Mouse (Mus musculus) liver, embryonic 16.5 days (tissue): ENCODE results near the gene Tmem132a. TPM values are rescaled to one million over a fixed set of nuclear protein-coding genes. Genes with fewer than 3 reads are reported as not detected.

Experiments
- ATAC-seq: fragments of 200-750 bp; cut with Nextera tagmentation; 2 replicates; pipeline ENCODE4 v1.8.0; 2017; ENCODE audit warnings: low read depth, mild to moderate bottlenecking, moderate number of reproducible peaks, moderate library complexity
- H3K27ac ChIP-seq: fragments of 300-500 bp; sonication (generic); 2 replicates; pipeline ENCODE4 v1.5.1; 2014; ENCODE audit warnings: mild to moderate bottlenecking, low read length
- H3K27me3 ChIP-seq: fragments of 300-500 bp; sonication (generic); 2 replicates; pipeline ENCODE4 v1.6.1; 2014; ENCODE audit warnings: low read depth, low read length, mixed read lengths; ENCODE audit not compliant: control insufficient read depth, insufficient read depth
- H3K36me3 ChIP-seq: fragments of 300-500 bp; sonication (generic); 2 replicates; pipeline ENCODE4 v1.6.1; 2014; ENCODE audit warnings: mild to moderate bottlenecking; ENCODE audit not compliant: control insufficient read depth, insufficient read depth
- H3K4me1 ChIP-seq: fragments of 300-500 bp; sonication (generic); 2 replicates; pipeline ENCODE4 v1.6.1; 2014; ENCODE audit warnings: low read depth, low read length, mixed read lengths; ENCODE audit not compliant: control insufficient read depth
- H3K4me2 ChIP-seq: fragments of 300-500 bp; sonication (generic); 2 replicates; pipeline ENCODE4 v1.6.1; 2014; ENCODE audit warnings: low read depth, low read length, mixed read lengths
- H3K4me3 ChIP-seq: fragments of 300-500 bp; sonication (generic); 2 replicates; pipeline ENCODE4 v1.5.1; 2014; ENCODE audit warnings: low read depth, mild to moderate bottlenecking, low read length
- H3K9ac ChIP-seq: fragments of 300-500 bp; sonication (generic); 2 replicates; pipeline ENCODE4 v1.6.1; 2014; ENCODE audit warnings: low read depth, low read length
- H3K9me3 ChIP-seq: fragments of 300-500 bp; sonication (generic); replicated peaks from 2 replicates; pipeline ENCODE4 v1.6.1; 2016; ENCODE audit warnings: low read length; ENCODE audit not compliant: control insufficient read depth
- WGBS: fragments of 180-500 bp; shearing (Covaris S2); extraction: QIAGEN DNeasy Blood & Tissue Kit; methylation state at CpG from one replicate; pipeline ENCODE4 v1.1.7; 2014; ENCODE audit not compliant: insufficient replicate concordance; 5-methylcytosine and 5-hydroxymethylcytosine counted together
- polyA plus RNA-seq: library from polyadenylated mRNA; unstranded; fragments of >200 nt; fragmentation: Nextera tagmentation; extraction: Ambion mirVana; gene quantifications from 2 replicates; pipeline ENCODE4 v1.2.1, GENCODE M21; 2015

Tmem132a gene
- polyA plus RNA-seq, 1 experiment from 2014 or later = 3.1 TPM

- 71% methylated on average over 7 of the region's 7 CpGs for WGBS
- no peaks in the 10 kb centered on the region for H3K9me3 ChIP-seq
- H3K9ac ChIP-seq = no peak overlapping the region
- H3K27me3 ChIP-seq = no peaks in the 10 kb centered on the region
- no peak overlapping the region for H3K4me2 ChIP-seq
- peaks cover 45% of the 10 kb centered on the region for H3K36me3 ChIP-seq
- peak; percentile 27; the same call in 1 of the 2 replicates for ATAC-seq
- H3K4me3 ChIP-seq = no peak overlapping the region
- no peaks in the 10 kb centered on the region; the same call in 1 of the 2 replicates for H3K4me1 ChIP-seq
- H3K27ac ChIP-seq = no peak overlapping the region
These were observed 35.4 kb upstream of the Tmem132a start for GRCm38 (mm10) chr19:10904927-10905727.

- no peaks in the 10 kb centered on the region; the same call in 1 of the 2 replicates for H3K4me1 ChIP-seq
- WGBS = 72% methylated on average over 5 of the region's 5 CpGs
- no peak overlapping the region for H3K27ac ChIP-seq
- H3K36me3 ChIP-seq = peaks cover 51% of the 10 kb centered on the region
- no peak overlapping the region for H3K4me2 ChIP-seq
- H3K9ac ChIP-seq = no peak overlapping the region
- no peak overlapping the region for H3K4me3 ChIP-seq
- ATAC-seq = no peak
- no peaks in the 10 kb centered on the region for H3K27me3 ChIP-seq
- H3K9me3 ChIP-seq = no peaks in the 10 kb centered on the region
These were observed 34.8 kb upstream of the Tmem132a start for GRCm38 (mm10) chr19:10904512-10904911.

DNA sequence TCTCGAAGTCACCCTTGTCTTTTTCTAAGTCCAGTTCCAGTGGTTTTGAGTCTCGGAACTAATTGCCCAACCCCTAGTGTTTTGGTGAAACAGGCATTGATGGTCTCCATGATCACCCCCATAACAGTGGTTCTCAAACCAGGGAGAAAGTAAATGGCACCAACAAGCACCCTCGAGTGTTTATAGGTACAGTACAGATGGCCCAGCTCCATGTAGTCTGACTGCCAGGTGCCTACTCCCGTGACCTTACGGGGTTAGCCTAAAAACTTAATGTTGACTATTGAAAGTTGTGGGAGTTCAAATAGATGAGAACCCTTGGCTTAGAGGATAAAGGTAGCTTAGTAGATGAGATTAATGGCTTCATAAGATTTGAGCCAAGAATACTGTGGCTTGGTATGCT is 31.3 kb upstream of the Tmem132a start:
- Histone ChIP-seq H3K4me2 (no peak overlapping the region), H3K9me3 (no peaks in the 10 kb centered on the region), H3K4me1 (peaks cover 10% of the 10 kb centered on the region), H3K27ac (no peak overlapping the region), H3K4me3 (no peak overlapping the region), H3K27me3 (no peaks in the 10 kb centered on the region), H3K9ac (no peak overlapping the region), H3K36me3 (peaks cover 52% of the 10 kb centered on the region)
- WGBS = 75% methylated on average over 5 of the region's 5 CpGs
- no peak for ATAC-seq

- no peak for ATAC-seq
- H3K4me2 ChIP-seq = no peak overlapping the region
- no peak overlapping the region for H3K9ac ChIP-seq
- peaks cover 48% of the 10 kb centered on the region for H3K36me3 ChIP-seq
- no peaks in the 10 kb centered on the region for H3K27me3 ChIP-seq
- H3K27ac ChIP-seq = no peak overlapping the region
- WGBS = 79% methylated on average over 6 of the region's 6 CpGs
- H3K4me1 ChIP-seq = peaks cover 10% of the 10 kb centered on the region
- no peak overlapping the region for H3K4me3 ChIP-seq
- no peaks in the 10 kb centered on the region for H3K9me3 ChIP-seq
These were observed 30.6 kb upstream of the Tmem132a start for GRCm38 (mm10) chr19:10900315-10900714.

GRCm38 (mm10) chr19:10897491-10897890 is 27.8 kb upstream of the Tmem132a start:
- Histone ChIP-seq H3K27ac (no peak overlapping the region), H3K9me3 (no peaks in the 10 kb centered on the region), H3K36me3 (peaks cover 29% of the 10 kb centered on the region), H3K9ac (no peak overlapping the region), H3K27me3 (no peaks in the 10 kb centered on the region), H3K4me1 (peaks cover 13% of the 10 kb centered on the region), H3K4me3 (no peak overlapping the region), H3K4me2 (no peak overlapping the region)
- ATAC-seq = no peak
- 73% methylated on average over 8 of the region's 8 CpGs for WGBS

- Histone ChIP-seq H3K4me2 (peak overlapping the region; percentile 80), H3K9ac (peak overlapping the region; percentile 82), H3K9me3 (no peaks in the 10 kb centered on the region), H3K4me1 (peaks cover 13% of the 10 kb centered on the region), H3K27ac (no peak overlapping the region), H3K4me3 (peak overlapping the region; percentile 84; the same call in 1 of the 2 replicates), H3K36me3 (peaks cover 22% of the 10 kb centered on the region), H3K27me3 (no peaks in the 10 kb centered on the region)
- WGBS = 59% methylated on average over 7 of the region's 7 CpGs
- ATAC-seq = no peak
These were observed 27.1 kb upstream of the Tmem132a start for GRCm38 (mm10) chr19:10896849-10897248.

GRCm38 (mm10) chr19:10895708-10896107 is 26.0 kb upstream of the Tmem132a start:
- WGBS = 1% methylated on average over 16 of the region's 16 CpGs
- no peak for ATAC-seq

GRCm38 (mm10) chr19:10895016-10895528 is 25.3 kb upstream of the Tmem132a start, which contains the start of gene Prpf19:
Gene Prpf19 (plus strand): TSS chr19:10895231.
- ATAC-seq = peak; percentile 97
- Histone ChIP-seq H3K36me3 (peaks cover 6% of the 10 kb centered on the region), H3K27ac (peak within 1 kb of the TSS; percentile 78), H3K27me3 (no peaks in the 10 kb centered on the region), H3K4me1 (peaks cover 13% of the 10 kb centered on the region), H3K9me3 (no peaks in the 10 kb centered on the region), H3K9ac (peak within 1 kb of the TSS; percentile 82), H3K4me2 (peak within 1 kb of the TSS; percentile 80), H3K4me3 (peak within 1 kb of the TSS; percentile 84)
- WGBS = under 1% methylated on average over 42 of the region's 43 CpGs

More at GRCm38 (mm10) chr19:10895708-10896107, 26.0 kb upstream of the Tmem132a start:
- Histone ChIP-seq H3K4me3 (peak overlapping the region; percentile 84), H3K9me3 (no peaks in the 10 kb centered on the region), H3K27ac (peak overlapping the region; percentile 78), H3K27me3 (no peaks in the 10 kb centered on the region), H3K4me1 (peaks cover 13% of the 10 kb centered on the region), H3K9ac (peak overlapping the region; percentile 82), H3K4me2 (peak overlapping the region; percentile 80), H3K36me3 (peaks cover 12% of the 10 kb centered on the region)

- Histone ChIP-seq H3K4me3 (no peak overlapping the region), H3K4me2 (no peak overlapping the region), H3K27me3 (no peaks in the 10 kb centered on the region), H3K4me1 (peaks cover 13% of the 10 kb centered on the region), H3K9ac (no peak overlapping the region), H3K36me3 (no peaks in the 10 kb centered on the region), H3K9me3 (no peaks in the 10 kb centered on the region), H3K27ac (no peak overlapping the region)
- 66% methylated on average over 3 of the region's 3 CpGs for WGBS
- no peak for ATAC-seq
These were observed 22.5 kb upstream of the Tmem132a start for GRCm38 (mm10) chr19:10892201-10892600.
